Mouse (Mus musculus) hindbrain, embryonic 11.5 days (tissue): ENCODE measurements around the gene Gpx6. TPM values are rescaled to one million over a fixed set of nuclear protein-coding genes. Genes with fewer than 3 reads are reported as not detected.
A peak's percentile ranks its signal among the peaks of the same experiment; 100 is the strongest.

Experiments
- ATAC-seq: fragments of 200-750 bp; cut with Nextera tagmentation; 2 replicates; pipeline ENCODE4 v1.8.0; 2017; ENCODE audit warnings: mild to moderate bottlenecking, moderate TSS enrichment, moderate library complexity; ENCODE audit not compliant: low FRiP score
- DNase-seq: peaks from one replicate; pipeline ENCODE4 v3.0.0-alpha.2; 2015; ENCODE audit warnings: low spot score
- H3K27ac ChIP-seq: fragments of 300-500 bp; sonication (generic); 2 replicates; pipeline ENCODE4 v1.5.1; 2014; ENCODE audit warnings: mild to moderate bottlenecking, low read depth, low read length
- H3K27me3 ChIP-seq: fragments of 300-500 bp; sonication (generic); 2 replicates; pipeline ENCODE4 v1.6.1; 2014; ENCODE audit warnings: mild to moderate bottlenecking, low read length, moderate library complexity, mixed read lengths; ENCODE audit not compliant: control insufficient read depth, insufficient read depth
- H3K36me3 ChIP-seq: fragments of 300-500 bp; sonication (generic); 2 replicates; pipeline ENCODE4 v1.6.1; 2014; ENCODE audit warnings: mild to moderate bottlenecking, low read length, moderate library complexity, mixed read lengths; ENCODE audit not compliant: control insufficient read depth, insufficient read depth
- H3K4me1 ChIP-seq: fragments of 300-500 bp; sonication (generic); replicated peaks from 2 replicates; pipeline ENCODE4 v1.6.1; 2014; ENCODE audit warnings: low read length, mixed read lengths; ENCODE audit not compliant: control insufficient read depth, insufficient read depth
- H3K4me2 ChIP-seq: fragments of 300-500 bp; sonication (generic); replicated peaks from 2 replicates; pipeline ENCODE4 v1.6.1; 2014; ENCODE audit warnings: mild to moderate bottlenecking, low read depth, low read length
- H3K4me3 ChIP-seq: fragments of 300-500 bp; sonication (generic); 2 replicates; pipeline ENCODE4 v1.5.1; 2014; ENCODE audit warnings: low read depth, low read length
- H3K9ac ChIP-seq: fragments of 300-500 bp; sonication (generic); 2 replicates; pipeline ENCODE4 v1.6.1; 2014; ENCODE audit warnings: low read depth, low read length
- H3K9me3 ChIP-seq: fragments of 300-500 bp; sonication (generic); 2 replicates; pipeline ENCODE4 v1.6.1; 2016; ENCODE audit warnings: low read length; ENCODE audit not compliant: control insufficient read depth
- WGBS: fragments of 180-500 bp; shearing (Covaris S2); extraction: QIAGEN DNeasy Blood & Tissue Kit; methylation state at CpG from one replicate; pipeline ENCODE4 v1.1.7; 2014; 5-methylcytosine and 5-hydroxymethylcytosine counted together
- polyA plus RNA-seq: library from polyadenylated mRNA; unstranded; fragments of >200 nt; fragmentation: Nextera tagmentation; extraction: Ambion mirVana; gene quantifications from 2 replicates; pipeline ENCODE4 v1.2.1, GENCODE M21; 2014

The Gpx6 gene
- polyA plus RNA-seq = 0.32 TPM in 1 of 2 replicates, not detected in the other

DNA sequence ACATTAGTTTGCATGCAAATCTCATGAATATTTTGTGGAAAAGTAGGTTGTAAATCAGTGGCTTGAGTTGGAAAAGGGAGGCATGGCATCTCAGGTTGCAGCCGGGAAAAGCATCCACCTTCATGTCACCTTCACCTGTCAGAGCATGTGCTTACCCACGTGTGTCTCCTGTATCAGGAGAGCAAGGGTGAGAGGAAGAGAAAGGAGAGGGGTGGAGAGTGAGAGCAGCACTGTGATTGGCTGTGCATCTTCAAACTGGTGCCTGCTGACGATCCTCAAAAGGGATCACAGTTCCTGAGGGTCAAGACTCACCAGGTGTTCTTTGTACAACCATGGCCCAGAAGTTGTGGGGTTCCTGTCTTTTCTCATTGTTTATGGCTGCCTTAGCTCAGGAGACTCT, at the start of gene Gpx6:
TSS of gene Gpx6 (plus strand) at position 200 of the 400 bp plus-strand sequence.
- no peaks in the 10 kb centered on the region for H3K36me3 ChIP-seq
- 22% methylated on average over 3 of the region's 3 CpGs for WGBS

DNA sequence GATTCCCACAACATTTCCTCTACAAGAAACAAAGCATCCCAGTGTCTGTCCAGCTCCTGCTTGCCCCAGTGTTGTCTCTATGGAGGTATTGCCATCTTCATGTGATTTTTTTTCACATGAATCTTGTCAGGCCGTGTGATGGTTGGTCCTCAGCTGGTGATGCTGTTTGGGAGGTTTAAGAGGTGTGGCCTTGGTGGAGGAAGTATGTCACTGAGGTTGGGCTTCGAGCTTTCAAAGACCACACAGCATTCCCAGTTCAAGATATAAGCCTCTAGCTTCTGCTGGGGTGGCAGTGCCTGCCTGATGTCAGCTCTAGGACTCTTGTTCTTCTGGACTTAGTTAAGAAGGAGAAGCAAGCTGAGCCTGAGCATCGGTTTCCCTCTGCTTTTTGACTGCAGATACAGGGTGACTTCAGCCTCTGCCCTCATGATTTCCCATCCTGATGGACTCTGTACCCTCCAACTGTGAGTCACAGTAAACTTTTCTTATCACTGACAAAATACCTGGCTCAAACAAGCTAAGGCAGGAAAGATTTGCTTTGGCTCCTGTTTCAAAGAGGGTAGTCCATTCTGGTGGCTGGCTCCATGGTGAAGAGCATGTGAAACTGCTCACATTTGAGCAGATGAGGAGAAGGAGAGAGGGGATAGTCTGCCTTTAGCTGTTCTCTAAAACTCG, 49.0 kb upstream of the Gpx6 start:
- Histone ChIP-seq H3K27me3 (no peaks in the 10 kb centered on the region), H3K4me1 (no peaks in the 10 kb centered on the region), H3K4me3 (no peak overlapping the region), H3K9me3 (no peaks in the 10 kb centered on the region), H3K36me3 (no peaks in the 10 kb centered on the region), H3K27ac (no peak overlapping the region), H3K4me2 (no peak overlapping the region), H3K9ac (no peak overlapping the region)
- DNase-seq (no peak), ATAC-seq (no peak)
- 74% methylated on average over 4 of the region's 4 CpGs for WGBS

More for the DNA sequence above, at the start of gene Gpx6:
- Histone ChIP-seq H3K4me1 (no peaks in the 10 kb centered on the region), H3K9me3 (no peaks in the 10 kb centered on the region), H3K9ac (no peak within 1 kb of the TSS), H3K4me3 (no peak within 1 kb of the TSS), H3K27me3 (no peaks in the 10 kb centered on the region), H3K4me2 (no peak within 1 kb of the TSS), H3K27ac (no peak within 1 kb of the TSS)
- ATAC-seq (no peak), DNase-seq (no peak)

DNA sequence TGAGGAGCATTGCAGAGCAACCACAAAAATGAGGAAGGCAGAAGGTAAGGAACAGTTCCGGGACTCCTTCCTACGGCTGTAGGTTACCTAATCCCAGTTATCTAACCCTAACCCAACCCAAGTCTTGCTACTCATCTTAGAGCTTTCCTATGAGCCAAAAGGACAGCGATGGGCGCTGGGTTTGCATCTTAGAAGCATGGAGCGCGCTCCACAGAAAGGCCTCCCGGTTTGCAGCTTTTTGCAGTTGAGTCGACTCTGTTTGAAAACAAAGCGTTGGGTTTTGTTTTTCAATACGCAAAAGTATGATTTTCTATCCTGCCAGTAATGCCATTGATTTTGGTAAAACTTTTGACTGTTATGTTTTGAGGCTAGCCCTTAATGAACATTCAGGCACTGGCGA, 48.0 kb upstream of the Gpx6 start:
- no peak for ATAC-seq
- no peaks in the 10 kb centered on the region for H3K36me3 ChIP-seq
- H3K9ac ChIP-seq = peak overlapping the region; percentile 3; the same call in 1 of the 2 replicates
- H3K27me3 ChIP-seq = no peaks in the 10 kb centered on the region
- 1% methylated on average over 11 of the region's 11 CpGs for WGBS
- DNase-seq = peak; percentile 39
- no peaks in the 10 kb centered on the region for H3K9me3 ChIP-seq
- H3K4me1 ChIP-seq = no peaks in the 10 kb centered on the region
- peak overlapping the region; percentile 34 for H3K4me3 ChIP-seq
- H3K4me2 ChIP-seq = peak overlapping the region; percentile 37
- H3K27ac ChIP-seq = no peak overlapping the region

DNA sequence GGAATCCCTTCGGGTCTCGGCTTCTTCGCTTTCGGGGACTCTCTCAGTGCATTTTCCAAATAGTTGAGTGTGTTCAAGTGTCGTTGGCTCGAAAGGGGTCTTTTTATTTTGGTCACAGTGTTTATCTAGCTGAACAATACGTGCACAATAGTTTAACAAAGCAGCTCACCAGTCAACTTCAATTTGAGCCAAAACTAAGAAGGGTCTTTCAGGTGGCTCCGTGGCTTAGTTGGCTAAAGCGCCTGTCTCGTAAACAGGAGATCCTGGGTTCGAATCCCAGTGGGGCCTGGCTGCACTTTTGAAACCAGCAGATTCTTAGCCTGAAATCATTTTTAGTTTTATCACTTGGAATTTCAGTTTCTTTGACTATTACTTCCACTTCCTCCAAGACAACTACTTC, 47.6 kb upstream of the Gpx6 start:
- Histone ChIP-seq H3K4me1 (no peaks in the 10 kb centered on the region), H3K4me2 (peak overlapping the region; percentile 37), H3K9ac (peak overlapping the region; percentile 3; the same call in 1 of the 2 replicates), H3K27me3 (no peaks in the 10 kb centered on the region), H3K27ac (no peak overlapping the region), H3K9me3 (no peaks in the 10 kb centered on the region), H3K4me3 (peak overlapping the region; percentile 34), H3K36me3 (no peaks in the 10 kb centered on the region)
- DNase-seq = peak; percentile 88
- 2% methylated on average over 11 of the region's 11 CpGs for WGBS
- no peak for ATAC-seq

DNA sequence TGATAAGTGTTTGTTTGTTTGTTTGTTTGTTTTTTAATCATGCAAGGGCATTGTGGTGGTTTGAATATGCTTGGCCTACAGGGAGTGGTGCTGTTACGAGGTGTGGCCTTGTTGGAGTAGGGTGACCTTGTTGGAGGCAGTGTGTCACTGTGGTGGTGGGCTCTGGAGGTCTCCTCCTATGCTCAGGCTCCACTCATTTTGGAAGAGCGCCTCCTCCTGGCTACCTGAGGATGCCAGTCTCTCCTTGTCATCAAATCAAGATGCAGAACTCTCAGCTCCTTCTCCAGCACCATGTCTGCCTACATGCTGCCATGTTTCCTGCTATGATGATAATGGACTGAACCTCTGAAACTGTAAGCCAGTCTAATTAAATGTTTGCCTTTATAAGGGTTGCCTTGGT, 46.2 kb upstream of the Gpx6 start:
- Histone ChIP-seq H3K4me2 (no peak overlapping the region), H3K9ac (no peak overlapping the region), H3K27me3 (no peaks in the 10 kb centered on the region), H3K4me1 (no peaks in the 10 kb centered on the region), H3K36me3 (no peaks in the 10 kb centered on the region), H3K9me3 (no peaks in the 10 kb centered on the region), H3K27ac (no peak overlapping the region), H3K4me3 (no peak overlapping the region)
- no peak for DNase-seq
- 60% methylated on average over 2 of the region's 2 CpGs for WGBS
- no peak for ATAC-seq

GRCm38 (mm10) chr13:21267541-21267940, 44.4 kb upstream of the Gpx6 start:
- H3K27ac ChIP-seq = no peak overlapping the region
- H3K36me3 ChIP-seq = no peaks in the 10 kb centered on the region
- no peaks in the 10 kb centered on the region for H3K4me1 ChIP-seq
- no peak overlapping the region for H3K4me2 ChIP-seq
- DNase-seq (no peak), ATAC-seq (no peak)
- H3K9me3 ChIP-seq = no peaks in the 10 kb centered on the region
- H3K9ac ChIP-seq = no peak overlapping the region
- 7% methylated on average over 4 of the region's 4 CpGs for WGBS
- no peaks in the 10 kb centered on the region for H3K27me3 ChIP-seq
- H3K4me3 ChIP-seq = no peak overlapping the region

GRCm38 (mm10) chr13:21268262-21268661, 43.7 kb upstream of the Gpx6 start:
- Histone ChIP-seq H3K9ac (no peak overlapping the region), H3K4me1 (no peaks in the 10 kb centered on the region), H3K36me3 (no peaks in the 10 kb centered on the region), H3K9me3 (no peaks in the 10 kb centered on the region), H3K4me3 (no peak overlapping the region), H3K4me2 (no peak overlapping the region), H3K27ac (no peak overlapping the region), H3K27me3 (no peaks in the 10 kb centered on the region)
- DNase-seq (no peak), ATAC-seq (no peak)
- WGBS = 0% methylated on average over 1 of the region's 1 CpGs

DNA sequence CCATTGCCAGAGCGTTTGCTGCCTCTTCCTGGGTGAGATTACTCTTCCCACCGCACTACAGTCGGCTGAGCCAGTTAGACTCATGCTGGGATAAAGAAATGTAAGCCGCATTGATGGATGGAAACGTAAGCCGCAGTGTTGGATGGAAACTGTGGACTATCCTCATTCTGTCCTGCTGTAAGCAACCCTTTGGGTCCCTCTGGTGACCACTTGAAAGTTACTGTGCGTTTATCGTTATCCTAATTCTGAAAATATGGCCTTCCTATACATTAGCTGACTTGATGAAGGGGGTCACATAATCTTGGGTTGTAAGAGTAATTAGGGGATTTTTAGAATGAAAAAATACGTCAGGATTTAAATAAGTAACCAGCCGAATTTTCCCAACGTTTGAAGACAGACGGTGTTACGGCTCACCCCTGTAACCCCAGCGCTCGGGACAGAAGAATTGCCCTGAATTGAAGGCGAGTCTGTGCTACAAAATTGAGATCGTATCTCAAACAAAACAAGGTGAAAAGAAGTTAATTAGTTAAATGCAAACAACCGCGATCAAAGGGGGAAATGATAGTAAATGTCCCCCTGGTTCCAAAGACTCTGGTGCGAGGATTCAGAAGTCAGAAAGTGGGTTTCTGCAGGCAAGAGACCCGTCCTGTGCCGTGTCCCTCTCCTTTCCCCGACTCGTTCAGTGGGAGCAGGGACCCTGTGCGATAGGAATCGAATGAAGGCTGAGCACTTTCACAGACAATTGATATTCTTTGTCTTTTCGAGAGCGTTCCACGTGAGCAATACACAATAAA, 36.7 kb upstream of the Gpx6 start:
- WGBS = under 1% methylated on average over 29 of the region's 29 CpGs
- no peak overlapping the region for H3K27ac ChIP-seq

More for the DNA sequence above, 36.7 kb upstream of the Gpx6 start:
- H3K4me3 ChIP-seq = peak overlapping the region; percentile 51
- DNase-seq = peak; percentile 70
- peaks cover 2% of the 10 kb centered on the region for H3K27me3 ChIP-seq
- no peaks in the 10 kb centered on the region for H3K36me3 ChIP-seq
- peak overlapping the region; percentile 42 for H3K4me2 ChIP-seq
- no peaks in the 10 kb centered on the region for H3K9me3 ChIP-seq
- peaks cover 3% of the 10 kb centered on the region; the same call in 1 of the 2 replicates for H3K4me1 ChIP-seq
- ATAC-seq = peak; percentile 78
- H3K9ac ChIP-seq = peak overlapping the region; percentile 24
